In the genomic region with DNA sequence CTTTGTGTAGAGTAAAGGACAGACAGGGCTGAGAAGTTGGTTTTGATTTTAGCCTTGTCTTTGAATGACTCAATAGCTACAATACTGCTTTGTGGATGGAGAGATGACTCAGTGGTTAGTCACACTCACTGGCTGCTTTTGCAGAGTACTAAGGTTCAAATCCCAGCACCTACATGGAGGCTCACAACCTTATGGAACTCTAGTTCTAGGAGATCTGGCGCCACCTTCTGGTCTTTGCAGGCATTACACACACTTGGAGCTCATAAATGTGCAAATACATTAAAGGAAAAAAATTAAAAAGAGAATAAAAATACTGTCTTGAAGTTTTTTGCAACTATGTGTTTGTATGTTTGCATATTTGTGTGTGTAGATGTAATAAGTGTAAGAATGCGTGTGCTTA, we compare ENCODE assay signal across 8 mouse cellular contexts. TPM values are rescaled to one million over a fixed set of nuclear protein-coding genes. Genes with fewer than 3 reads are reported as not detected.
DNase-seq lines count a peak whose midpoint lies in the region; ATAC-seq and TF ChIP-seq lines count a peak whose summit lies in the region.

No protein-coding gene starts in this region.

- peaks cover 4% of the 10 kb centered on the region; the same call in 1 of the 2 replicates for H3K4me1 ChIP-seq in cerebellum, adult 2 months (ENCODE audit: control insufficient read depth, insufficient read depth, low read length)
- H3K4me1 ChIP-seq in midbrain, embryonic 11.5 days (ENCODE audit: control insufficient read depth, insufficient read depth, low read length): no peaks in the 10 kb centered on the region
- no peaks in the 10 kb centered on the region for H3K4me1 ChIP-seq in midbrain, embryonic 10.5 days

- H3K27me3 ChIP-seq in cerebellum, adult 2 months (ENCODE audit: control insufficient read depth, insufficient read depth, low read length): no peaks in the 10 kb centered on the region
- no peaks in the 10 kb centered on the region for H3K27me3 ChIP-seq in midbrain, embryonic 11.5 days (ENCODE audit: control insufficient read depth, insufficient read depth, low read length)
- H3K27me3 ChIP-seq in midbrain, embryonic 10.5 days (ENCODE audit: low read depth, poor library complexity, severe bottlenecking): no peaks in the 10 kb centered on the region

- no peak overlapping the region for H3K4me3 ChIP-seq in cerebellum, adult 2 months (replicated peaks; ENCODE audit: insufficient read depth, low read depth, low read length)
- no peak overlapping the region for H3K4me3 ChIP-seq in midbrain, embryonic 11.5 days (ENCODE audit: low read depth, low read length)
- no peak overlapping the region for H3K4me3 ChIP-seq in midbrain, embryonic 10.5 days

- no peak for TF ChIP-seq POLR2A in cerebellum, adult 2 months (IDR thresholded peaks at IDR 0.05; ENCODE audit: borderline replicate concordance, insufficient read depth, low read length)

- TF ChIP-seq CTCF in cerebellum, adult 2 months (IDR thresholded peaks at IDR 0.05; ENCODE audit: borderline replicate concordance, insufficient read depth, low read depth, low read length): peak; percentile 19; the same call in 1 of the 2 replicates

- no peak overlapping the region for H3K27ac ChIP-seq in cerebellum, adult 2 months (ENCODE audit: insufficient read depth, low read length)
- no peak overlapping the region for H3K27ac ChIP-seq in midbrain, embryonic 11.5 days (ENCODE audit: low read depth, low read length)
- no peak overlapping the region for H3K27ac ChIP-seq in midbrain, embryonic 10.5 days (replicated peaks)

- no peak overlapping the region for H3K4me2 ChIP-seq in midbrain, embryonic 11.5 days

- DNase-seq in cerebellum, adult 2 months: no peak
- DNase-seq in cerebellum, adult 9-11 months: no peak
- peak; percentile 91 for DNase-seq in midbrain, embryonic 11.5 days (ENCODE audit: low spot score, missing footprints)
- no peak for DNase-seq in midbrain, embryonic 10.5 days (ENCODE audit: low spot score)
- DNase-seq in induced T-regulatory cell, adult 2 months (ENCODE audit: low read depth): peak; percentile 86
- peak; percentile 65 for DNase-seq in thymus, postnatal 0 days (ENCODE audit: low spot score)
- no peak for DNase-seq in neural tube, embryonic 10.5 days (ENCODE audit: extremely low spot score, low spot score)

- peaks cover 13% of the 10 kb centered on the region; the same call in 1 of the 2 replicates for H3K36me3 ChIP-seq in midbrain, embryonic 11.5 days (ENCODE audit: control insufficient read depth, insufficient read depth, low read length)
- peaks cover 87% of the 10 kb centered on the region for H3K36me3 ChIP-seq in midbrain, embryonic 10.5 days

- peaks cover 4% of the 10 kb centered on the region; the same call in 1 of the 2 replicates for H3K9me3 ChIP-seq in midbrain, embryonic 11.5 days (ENCODE audit: control insufficient read depth, low read length)
- H3K9me3 ChIP-seq in midbrain, embryonic 10.5 days (replicated peaks): peaks cover 7% of the 10 kb centered on the region; the same call in 1 of the 2 replicates

- H3K9ac ChIP-seq in midbrain, embryonic 11.5 days (ENCODE audit: low read length): no peak overlapping the region

- no peak for ATAC-seq in midbrain, embryonic 11.5 days (ENCODE audit: low FRiP score)
- ATAC-seq in frontal cortex, adult (ENCODE audit: low TSS enrichment): no peak

- 73% methylated on average over 2 of the region's 2 CpGs for WGBS in cerebellum, adult 2 months
- WGBS in midbrain, embryonic 11.5 days: 61% methylated on average over 2 of the region's 2 CpGs
- 60% methylated on average over 2 of the region's 2 CpGs for WGBS in midbrain, embryonic 10.5 days

RNA-seq across cellular contexts. Expression of a gene that starts 39.9 kb away (rescaled TPM):
- 0.11 and 0.24 TPM in 2 replicates for polyA plus RNA-seq in cerebellum, adult 2 months (2012; rRNA removed)
- polyA plus RNA-seq in midbrain, embryonic 11.5 days (2014; fragmentation: Nextera tagmentation; extraction: Ambion mirVana): 0.07 TPM in 1 of 2 replicates, not detected in the other
- polyA plus RNA-seq in midbrain, embryonic 10.5 days (2016; fragmentation: Nextera tagmentation; extraction: Ambion mirVana): 0.12 and 0.14 TPM in 2 replicates
- polyA plus RNA-seq in thymus, postnatal 0 days (2015; fragmentation: Nextera tagmentation; extraction: Ambion mirVana): 0.05 and 0.06 TPM in 2 replicates

RNA-seq across cellular contexts. Expression of a gene that starts 41.4 kb away (rescaled TPM):
- polyA plus RNA-seq in cerebellum, adult 2 months (2012; rRNA removed): 43.7 and 49.9 TPM in 2 replicates
- polyA plus RNA-seq in midbrain, embryonic 11.5 days (2014; fragmentation: Nextera tagmentation; extraction: Ambion mirVana): 142 and 154 TPM in 2 replicates
- 134 and 136 TPM in 2 replicates for polyA plus RNA-seq in midbrain, embryonic 10.5 days (2016; fragmentation: Nextera tagmentation; extraction: Ambion mirVana)
- polyA plus RNA-seq in thymus, postnatal 0 days (2015; fragmentation: Nextera tagmentation; extraction: Ambion mirVana): 81.6 and 83.6 TPM in 2 replicates

Comparison
In these comparisons a context has a peak if more than half of its experiments do, and no peak if none do; other contexts are left out.
1. DNase-seq: peak in midbrain, embryonic 11.5 days (single experiment), induced T-regulatory cell, adult 2 months (single experiment) and thymus, postnatal 0 days (single experiment); none in cerebellum, adult 2 months (0 of 2), cerebellum, adult 9-11 months (single experiment), midbrain, embryonic 10.5 days (single experiment) and neural tube, embryonic 10.5 days (single experiment).